Mouse (Mus musculus): ENCODE results near the gene Tmem199.

Tmem199 gene

GRCm38 (mm10) chr11:78471326-78472103 is 40.5 kb downstream of the Tmem199 start:
- no peak for DNase-seq

- DNase-seq = no peak
Measured at GRCm38 (mm10) chr11:78467932-78468331, 44.0 kb downstream of the Tmem199 start.

- DNase-seq = no peak
Measured at GRCm38 (mm10) chr11:78467515-78467914, 44.5 kb downstream of the Tmem199 start.

- no peak for DNase-seq
Measured at GRCm38 (mm10) chr11:78466242-78466912, 45.6 kb downstream of the Tmem199 start.

- peak; percentile 79 for DNase-seq
Measured at GRCm38 (mm10) chr11:78465568-78466180, 46.3 kb downstream of the Tmem199 start, which contains the start of gene Slc46a1. Slc46a1 (plus strand) TSS chr11:78465697.

- DNase-seq = no peak
Measured at GRCm38 (mm10) chr11:78465116-78465515, 46.9 kb downstream of the Tmem199 start.

GRCm38 (mm10) chr11:78463286-78464036 is 48.5 kb downstream of the Tmem199 start:
- no peak for DNase-seq

GRCm38 (mm10) chr11:78462669-78463068 is 49.3 kb downstream of the Tmem199 start:
- DNase-seq = no peak

GRCm38 (mm10) chr11:78461894-78462293 is 50.1 kb downstream of the Tmem199 start:
- no peak for DNase-seq

- DNase-seq = no peak
Measured at GRCm38 (mm10) chr11:78458740-78459139, 53.2 kb downstream of the Tmem199 start.

Data from thymus, postnatal 14 days (tissue).